Mouse (Mus musculus): ENCODE data around the gene Dgki.

DNA sequence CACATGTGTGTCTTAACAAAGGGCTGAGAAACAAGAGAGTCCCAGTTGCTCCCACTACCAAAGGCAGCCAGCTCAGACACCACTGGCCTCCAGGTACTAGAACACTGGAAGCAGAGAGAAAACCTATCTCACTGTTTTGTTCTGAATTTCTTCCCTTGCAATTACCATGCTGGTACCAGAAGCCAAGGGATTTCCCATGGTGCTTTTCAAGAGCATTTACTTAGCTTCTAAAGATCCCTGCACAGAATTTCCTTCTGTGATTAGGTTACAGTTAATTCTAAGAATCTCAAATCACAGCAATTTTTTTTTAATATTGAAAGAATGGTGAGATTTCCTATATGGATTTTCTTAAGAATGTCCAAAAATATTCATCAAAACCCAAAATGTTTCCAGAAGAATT is 458.8 kb downstream of the Dgki start:
- no peak for TF ChIP-seq CTCF (IDR thresholded peaks at IDR 0.05)
- no peak for TF ChIP-seq POLR2A (IDR thresholded peaks at IDR 0.05; ENCODE audit: insufficient read depth, low read depth, low read length)
